ENCODE assay signal across 12 mouse cellular contexts in the genomic region with DNA sequence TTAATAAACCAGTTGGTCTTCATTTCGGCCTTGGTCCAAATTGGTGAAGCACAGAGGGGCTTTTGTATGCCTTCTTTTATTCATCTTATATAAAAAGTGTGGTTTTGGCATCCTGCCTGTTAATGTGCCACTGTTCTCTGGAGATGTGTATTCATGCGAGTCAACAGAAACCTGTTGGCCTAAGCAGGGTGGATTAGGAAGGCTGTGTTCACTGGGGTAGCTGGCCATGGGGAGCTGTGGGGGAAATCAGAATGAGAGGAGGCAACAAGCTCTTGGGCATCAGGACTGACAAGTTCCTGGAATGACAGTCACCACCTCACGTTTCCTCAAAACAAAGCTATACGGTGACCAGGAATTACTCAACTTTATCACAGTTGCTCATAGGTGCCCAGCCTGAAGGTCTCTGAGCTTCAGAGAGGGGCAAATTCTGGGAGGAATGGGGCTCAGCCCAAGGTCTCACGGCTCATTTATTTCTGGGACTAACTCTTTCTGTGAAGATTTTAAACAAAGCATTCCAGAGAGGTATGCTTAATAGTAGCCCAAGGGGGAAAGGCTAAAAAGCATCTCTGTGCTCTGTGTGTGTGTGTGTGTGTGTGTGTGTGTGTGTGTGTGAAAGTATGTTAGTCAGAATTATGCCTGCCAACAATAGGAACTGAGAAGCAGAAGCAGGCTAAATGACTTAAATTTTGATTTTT.
DNase-seq lines count a peak whose midpoint lies in the region; ATAC-seq and TF ChIP-seq lines count a peak whose summit lies in the region.
"Had no signal": no experiment of that assay in that cellular context is flagged by ENCODE, and none has a peak within 500 bp of the region (broad histone marks: within the 10 kb centered on the region; RNA-seq: fewer than 3 reads in every experiment).

No protein-coding gene starts in this region.

- no peak overlapping the region for H3K4me2 ChIP-seq in hindbrain, embryonic 13.5 days
- no peak overlapping the region for H3K4me2 ChIP-seq in hindbrain, embryonic 11.5 days (replicated peaks; ENCODE audit: low read depth, low read length)
- no peak overlapping the region for H3K4me2 ChIP-seq in limb, embryonic 13.5 days (replicated peaks)
- H3K4me2 ChIP-seq: heart, embryonic 15.5 days; liver, embryonic 12.5 days had no signal

- peaks cover 31% of the 10 kb centered on the region for H3K4me1 ChIP-seq in hindbrain, embryonic 13.5 days (replicated peaks)
- no peaks in the 10 kb centered on the region for H3K4me1 ChIP-seq in hindbrain, embryonic 11.5 days (replicated peaks; ENCODE audit: control insufficient read depth, insufficient read depth, low read length)
- H3K4me1 ChIP-seq in limb, embryonic 13.5 days: peaks cover 35% of the 10 kb centered on the region
- H3K4me1 ChIP-seq in cerebellum, adult 2 months (ENCODE audit: control insufficient read depth, insufficient read depth, low read length): peaks cover 11% of the 10 kb centered on the region
- H3K4me1 ChIP-seq: liver, embryonic 12.5 days had no signal

- no peaks in the 10 kb centered on the region for H3K27me3 ChIP-seq in hindbrain, embryonic 13.5 days
- no peaks in the 10 kb centered on the region for H3K27me3 ChIP-seq in hindbrain, embryonic 11.5 days (ENCODE audit: control insufficient read depth, insufficient read depth, low read length)
- no peaks in the 10 kb centered on the region for H3K27me3 ChIP-seq in limb, embryonic 13.5 days
- H3K27me3 ChIP-seq in cerebellum, adult 2 months (ENCODE audit: control insufficient read depth, insufficient read depth, low read length): no peaks in the 10 kb centered on the region
- H3K27me3 ChIP-seq: heart, embryonic 15.5 days; liver, embryonic 12.5 days had no signal

- H3K9me3 ChIP-seq in hindbrain, embryonic 13.5 days: no peaks in the 10 kb centered on the region
- H3K9me3 ChIP-seq in hindbrain, embryonic 11.5 days (ENCODE audit: control insufficient read depth, low read length): no peaks in the 10 kb centered on the region
- no peaks in the 10 kb centered on the region for H3K9me3 ChIP-seq in limb, embryonic 13.5 days
- H3K9me3 ChIP-seq: heart, embryonic 15.5 days; liver, embryonic 12.5 days had no signal

- no peak overlapping the region for H3K4me3 ChIP-seq in hindbrain, embryonic 13.5 days
- H3K4me3 ChIP-seq in hindbrain, embryonic 11.5 days (ENCODE audit: low read depth, low read length): no peak overlapping the region
- no peak overlapping the region for H3K4me3 ChIP-seq in limb, embryonic 13.5 days
- H3K4me3 ChIP-seq in cerebellum, adult 2 months (replicated peaks; ENCODE audit: insufficient read depth, low read depth, low read length): no peak overlapping the region
- H3K4me3 ChIP-seq: heart, embryonic 15.5 days; liver, embryonic 12.5 days had no signal

- no peaks in the 10 kb centered on the region for H3K36me3 ChIP-seq in hindbrain, embryonic 13.5 days
- H3K36me3 ChIP-seq in hindbrain, embryonic 11.5 days (ENCODE audit: control insufficient read depth, insufficient read depth, low read length): no peaks in the 10 kb centered on the region
- H3K36me3 ChIP-seq in limb, embryonic 13.5 days: no peaks in the 10 kb centered on the region
- H3K36me3 ChIP-seq: heart, embryonic 15.5 days; liver, embryonic 12.5 days had no signal

- H3K9ac ChIP-seq in hindbrain, embryonic 13.5 days: no peak overlapping the region
- no peak overlapping the region for H3K9ac ChIP-seq in hindbrain, embryonic 11.5 days (ENCODE audit: low read depth, low read length)
- H3K9ac ChIP-seq in limb, embryonic 13.5 days: no peak overlapping the region
- H3K9ac ChIP-seq: heart, embryonic 15.5 days; liver, embryonic 12.5 days had no signal

- no peak for DNase-seq in hindbrain, embryonic 11.5 days (ENCODE audit: low spot score)
- DNase-seq in brain, embryonic 14.5 days (ENCODE audit: low read depth): peak; percentile 91
- no peak for DNase-seq in gastrocnemius, postnatal 36 days
- DNase-seq in heart, postnatal 36 days: no peak
- no peak for DNase-seq in cerebellum, adult 2 months
- DNase-seq: layer of hippocampus, adult 9-11 months had no signal

- intact Hi-C loops in gastrocnemius, postnatal 36 days (cut with DNase I): no loop called here
- intact Hi-C loops in heart, postnatal 36 days (cut with DNase I): no loop called here

- 61% methylated on average over 5 of the region's 5 CpGs for WGBS in hindbrain, embryonic 13.5 days
- WGBS in hindbrain, embryonic 11.5 days: 81% methylated on average over 5 of the region's 5 CpGs
- WGBS in limb, embryonic 13.5 days: 52% methylated on average over 5 of the region's 5 CpGs
- WGBS in cerebellum, adult 2 months: 53% methylated on average over 5 of the region's 5 CpGs

- peak overlapping the region; percentile 44 for H3K27ac ChIP-seq in hindbrain, embryonic 13.5 days
- H3K27ac ChIP-seq in hindbrain, embryonic 11.5 days (ENCODE audit: low read depth, low read length): no peak overlapping the region
- peak overlapping the region; percentile 61 for H3K27ac ChIP-seq in limb, embryonic 13.5 days
- H3K27ac ChIP-seq in cerebellum, adult 2 months (ENCODE audit: insufficient read depth, low read length): no peak overlapping the region
- H3K27ac ChIP-seq: heart, embryonic 15.5 days; liver, embryonic 12.5 days had no signal

- no peak for TF ChIP-seq CTCF in brain, embryonic 14.5 days (IDR thresholded peaks at IDR 0.05; ENCODE audit: borderline replicate concordance, extremely low read depth, insufficient read depth, insufficient read length)
- TF ChIP-seq CTCF in cerebellum, adult 2 months (IDR thresholded peaks at IDR 0.05; ENCODE audit: borderline replicate concordance, insufficient read depth, low read depth, low read length): no peak

- no peak for TF ChIP-seq POLR2A in brain, embryonic 14.5 days (IDR thresholded peaks at IDR 0.05; ENCODE audit: borderline replicate concordance, extremely low read depth, insufficient read depth, insufficient read length, poor library complexity, severe bottlenecking)
- no peak for TF ChIP-seq POLR2A in cerebellum, adult 2 months (IDR thresholded peaks at IDR 0.05; ENCODE audit: borderline replicate concordance, insufficient read depth, low read length)

- 0 out of 2 replicates have a peak, but pooled peaks have one; percentile 39 for ATAC-seq in hindbrain, embryonic 13.5 days (ENCODE audit: low FRiP score)
- no peak for ATAC-seq in hindbrain, embryonic 11.5 days (ENCODE audit: low FRiP score)
- peak; percentile 32 to 52 for ATAC-seq in hematopoietic stem cell, adult 5-6 weeks (replicated peaks in 1 of 2; ENCODE audit: insufficient read depth in 1 of 2, low FRiP score in 2 of 2, low TSS enrichment in 1 of 2, low read depth in 1 of 2, poor library complexity in 2 of 2, severe bottlenecking in 2 of 2)
- no peak for ATAC-seq in limb, embryonic 13.5 days (ENCODE audit: low FRiP score, low read depth)
- ATAC-seq: liver, embryonic 12.5 days; midbrain, embryonic 16.5 days had no signal

Comparison
In these comparisons a context has a peak if more than half of its experiments do, and no peak if none do; other contexts are left out.
1. ATAC-seq: peak in hindbrain, embryonic 13.5 days (single experiment) and hematopoietic stem cell, adult 5-6 weeks (2 of 2); none in hindbrain, embryonic 11.5 days (single experiment) and limb, embryonic 13.5 days (single experiment).
2. H3K27ac ChIP-seq: peak in hindbrain, embryonic 13.5 days (single experiment) and limb, embryonic 13.5 days (single experiment); none in hindbrain, embryonic 11.5 days (single experiment) and cerebellum, adult 2 months (single experiment).